Mouse (Mus musculus): ENCODE data around the gene Fam104a.

DNA sequence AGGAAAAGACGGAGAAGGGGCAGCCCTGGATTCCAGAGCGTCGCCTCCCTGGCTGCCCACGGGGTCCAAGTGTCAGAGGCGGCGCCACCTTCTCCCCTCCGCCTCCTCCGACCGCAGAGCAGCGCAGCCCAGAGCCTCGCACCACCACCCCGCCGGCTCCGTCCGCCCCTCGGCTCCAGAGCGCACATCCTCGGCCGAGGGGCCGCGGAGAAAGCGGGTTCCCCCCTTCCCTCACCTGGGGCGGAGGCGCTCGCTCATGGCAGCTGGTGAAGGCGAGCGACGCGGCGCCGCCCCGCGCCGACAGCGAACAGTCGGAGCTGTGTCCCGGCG lies 363 bp downstream of the Fam104a start:
- no peak for TF ChIP-seq CTCF (IDR thresholded peaks at IDR 0.05; ENCODE audit: low read depth, low read length)
- TF ChIP-seq POLR2A (IDR thresholded peaks at IDR 0.05; ENCODE audit: borderline replicate concordance, low read depth, low read length), result no peak

All from bone marrow macrophage, adult 2 months (primary cell).